Mouse (Mus musculus) left cerebral cortex, adult 2 months (tissue): ENCODE results near the gene Gm42715. TPM values are rescaled to one million over a fixed set of nuclear protein-coding genes. Genes with fewer than 3 reads are reported as not detected.
"Not testable (repeated sequence)": the region's sequence is repeated elsewhere in the genome, so short reads cannot be mapped to it uniquely, and the experiment has no call there.

ENCODE experiments used
- DNase-seq, 2 experiments: peaks; one replicate each; pipeline ENCODE4 v3.0.0; 2021 to 2022; ENCODE audit warnings: low spot score in 2 of 2, mixed read lengths in 1 of 2; ENCODE audit errors: extremely low spot score in 1 of 2
- H3K27ac ChIP-seq: fragments of 200-600 bp; 2 replicates; pipeline ENCODE4 v1.8.1; 2022
- H3K4me3 ChIP-seq: fragments of 200-600 bp; 2 replicates; pipeline ENCODE4 v1.8.1; 2022
- CTCF ChIP-seq: fragments of 200-600 bp; IDR thresholded peaks from 2 replicates; pipeline ENCODE4 v1.8.1; 2022; ENCODE audit warnings: antibody characterized with exemption, mild to moderate bottlenecking, moderate library complexity
- intact Hi-C: fragments of 180-260 bp; cut with DNase I; formaldehyde crosslinking; loops from one replicate; pipeline ENCODE4 v1.15.1; 2025
- total RNA-seq, 2 experiments: library from RNA; stranded (reverse); gene quantifications; 2 replicates each; pipeline ENCODE4 v1.2.3; 2021

Gm42715 gene
- total RNA-seq, 2 experiments from 2014 or later, result 12.6 TPM

DNA sequence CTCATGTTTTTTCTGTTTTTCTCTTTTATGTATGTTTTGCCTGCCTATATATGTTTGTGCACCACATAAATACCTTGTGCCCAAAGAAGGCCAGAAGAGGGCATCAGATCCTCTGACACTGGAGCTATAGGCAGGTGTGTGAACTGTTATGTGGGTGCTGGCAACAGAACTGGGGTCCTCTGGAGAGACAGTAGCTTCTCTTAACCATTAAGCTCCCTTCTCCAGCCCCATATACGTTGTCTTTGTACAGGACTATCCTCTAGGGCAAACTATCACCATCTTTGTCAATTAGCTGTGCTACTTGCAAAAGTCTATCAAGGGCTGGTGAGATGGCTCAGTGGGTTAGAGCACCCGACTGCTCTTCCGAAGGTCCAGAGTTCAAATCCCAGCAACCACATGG lies 11.1 kb upstream of the Gm42715 start:
- Histone ChIP-seq H3K4me3 (no peak overlapping the region), H3K27ac (no peak overlapping the region)
- intact Hi-C loops, result loop anchor here (5.0 kb wide), 1 partner anchor 131 kb away; the partner anchor contains the start of gene Zfp747
- no peak for DNase-seq
- no peak for TF ChIP-seq CTCF

DNA sequence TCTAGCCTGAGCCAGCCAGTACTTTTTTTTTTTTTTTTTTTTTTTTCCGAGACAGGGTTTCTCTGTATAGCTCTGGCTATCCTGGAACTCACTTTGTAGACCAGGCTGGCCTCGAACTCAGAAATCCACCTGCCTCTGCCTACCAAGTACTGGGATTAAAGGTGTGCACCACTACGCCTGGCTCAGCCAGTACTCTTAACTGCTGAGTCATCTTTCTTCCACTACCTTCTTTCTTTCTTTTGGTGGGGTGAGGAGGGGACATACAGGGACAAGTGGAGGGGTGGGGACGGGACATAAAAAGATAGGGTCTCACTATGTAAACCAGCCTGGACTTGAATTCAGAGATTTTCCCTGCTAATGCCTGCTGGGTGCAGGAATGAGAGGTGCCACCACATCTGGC lies 9.6 kb upstream of the Gm42715 start:
- not testable (repeated sequence) for H3K27ac ChIP-seq, DNase-seq, H3K4me3 ChIP-seq
- intact Hi-C loops, result loop anchor here (5.0 kb wide), 2 partner anchors 133 to 237 kb away; partner anchors contain the start of gene Zfp747

- H3K27ac ChIP-seq, result peak overlapping the region; percentile 99
- peak overlapping the region; percentile 79 for H3K4me3 ChIP-seq
- no peak for DNase-seq
- peak; percentile 29 for TF ChIP-seq CTCF
- intact Hi-C loops, result loop anchor here (1.0 to 5.0 kb wide), 2 partner anchors 33 to 236 kb away; no protein-coding TSS in a partner anchor
These were observed 8.1 kb upstream of the Gm42715 start for GRCm38 (mm10) chr7:127511241-127511640.

- intact Hi-C loops, result loop anchor here (1.0 to 5.0 kb wide), 4 partner anchors 34 to 235 kb away; partner anchors contain the start of genes Ccdc189 and Rnf40
- TF ChIP-seq CTCF, result no peak
- peak within 1 kb of the TSS; percentile 79 for H3K4me3 ChIP-seq
- H3K27ac ChIP-seq, result peak within 1 kb of the TSS; percentile 99
- DNase-seq, result peak; percentile 91 to 94
These were observed 7.6 kb upstream of the Gm42715 start, which contains the start of gene Srcap for GRCm38 (mm10) chr7:127511808-127512230. TSS of gene Srcap (plus strand) at chr7:127511983.

DNA sequence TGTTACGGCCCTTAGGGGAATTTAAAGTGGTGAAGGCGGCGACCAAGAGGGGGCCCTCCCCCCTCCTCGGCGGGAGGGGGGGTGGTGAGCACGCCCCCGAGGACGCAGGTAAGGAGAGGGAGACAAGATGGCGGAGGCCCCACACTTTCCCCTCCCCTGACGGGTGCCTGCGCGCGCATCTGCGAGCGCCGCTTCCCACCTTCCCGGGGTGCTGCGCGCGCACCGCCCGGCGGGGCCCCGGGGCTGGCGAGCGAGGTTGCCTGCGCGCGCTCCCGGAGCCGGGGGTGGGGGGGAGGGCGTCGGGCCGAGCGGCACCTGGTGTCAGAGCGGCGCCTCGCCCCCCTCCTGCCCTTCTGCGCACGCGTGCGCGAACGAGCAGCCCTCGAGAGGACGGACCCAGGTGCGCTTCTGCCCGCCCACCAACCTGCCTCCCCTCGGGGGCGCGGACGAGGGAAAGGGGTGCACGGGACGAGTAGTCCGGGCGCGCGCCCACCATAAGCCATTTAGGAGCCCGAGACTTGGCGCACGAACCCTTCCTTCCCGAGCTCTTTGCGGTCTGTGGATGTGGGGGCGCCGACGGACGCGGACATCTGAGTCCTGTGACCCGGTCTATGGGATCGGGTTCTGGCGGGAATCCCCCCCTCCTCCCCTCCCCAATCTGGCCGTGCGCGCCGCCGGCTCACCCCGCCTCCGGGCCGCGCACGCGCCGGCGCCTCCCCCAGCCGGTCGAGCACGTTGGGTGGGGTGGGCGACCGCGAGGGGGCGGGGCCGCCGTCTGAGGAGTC lies 7.0 kb upstream of the Gm42715 start:
- intact Hi-C loops, result loop anchor here (1.0 to 5.0 kb wide), 3 partner anchors 41 to 235 kb away; partner anchors contain the start of genes Ccdc189 and Rnf40
- peak; percentile 89 for DNase-seq
- H3K4me3 ChIP-seq, result peak overlapping the region; percentile 79
- no peak for TF ChIP-seq CTCF
- H3K27ac ChIP-seq, result peak overlapping the region; percentile 99

- H3K27ac ChIP-seq, result no peak overlapping the region
- intact Hi-C loops, result loop anchor here (2.0 to 5.0 kb wide), 2 partner anchors 76 to 234 kb away; partner anchors contain the start of genes Ccdc189 and Rnf40
- DNase-seq, result no peak
These were observed 6.4 kb upstream of the Gm42715 start for GRCm38 (mm10) chr7:127513016-127513390.

DNA sequence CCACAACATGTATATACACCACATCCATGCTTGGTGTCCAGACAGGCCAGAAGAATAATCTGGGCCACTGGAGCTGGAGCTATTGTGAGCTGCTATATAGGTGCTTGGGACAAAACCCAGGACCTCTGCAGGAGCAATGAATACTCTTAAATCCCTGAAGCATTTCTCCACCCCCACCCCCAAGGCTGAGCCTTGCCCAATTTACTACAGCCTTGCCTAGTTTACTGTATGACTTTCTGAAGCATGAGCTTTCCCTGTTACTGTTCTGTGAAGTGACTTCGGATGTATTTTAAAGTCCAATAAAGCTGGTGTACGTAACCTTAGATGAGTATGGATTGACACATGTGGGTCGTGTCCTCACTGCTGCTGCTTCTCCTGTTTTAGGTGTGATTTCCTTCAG lies 5.6 kb upstream of the Gm42715 start:
- intact Hi-C loops, result loop anchor here (2.0 to 5.0 kb wide), 2 partner anchors 75 to 234 kb away; partner anchors contain the start of genes Ccdc189 and Rnf40
- no peak for DNase-seq
- H3K27ac ChIP-seq, result no peak overlapping the region
- peak overlapping the region; percentile 79 for H3K4me3 ChIP-seq
- TF ChIP-seq CTCF, result no peak

More at GRCm38 (mm10) chr7:127513016-127513390, 6.4 kb upstream of the Gm42715 start:
- peak overlapping the region; percentile 79 for H3K4me3 ChIP-seq
- no peak for TF ChIP-seq CTCF

DNA sequence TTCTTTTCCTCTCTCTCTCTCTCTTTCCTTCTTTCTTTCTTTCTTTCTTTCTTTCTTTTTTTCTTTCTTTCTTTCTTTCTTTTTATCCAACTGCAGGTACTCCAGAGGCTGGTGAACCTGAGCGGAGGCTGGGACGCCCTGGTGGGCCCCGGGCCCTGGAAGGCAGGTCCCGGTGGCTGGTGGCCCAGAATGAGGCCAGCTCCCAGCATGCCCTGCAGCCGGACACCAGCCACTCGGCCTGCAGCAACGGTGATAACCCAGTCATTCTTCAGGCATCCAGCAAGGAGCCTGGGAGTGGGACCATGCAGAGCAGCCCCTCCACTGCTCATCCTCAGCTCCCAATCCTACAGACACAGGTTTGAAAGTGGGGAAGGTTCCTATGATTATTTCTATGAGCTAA lies 3.5 kb upstream of the Gm42715 start:
- DNase-seq, result no peak
- Histone ChIP-seq H3K4me3 (no peak overlapping the region), H3K27ac (no peak overlapping the region)
- TF ChIP-seq CTCF, result no peak
- intact Hi-C loops, result no loop called here

GRCm38 (mm10) chr7:127516344-127516743 lies 3.0 kb upstream of the Gm42715 start:
- H3K27ac ChIP-seq, result no peak overlapping the region
- intact Hi-C loops, result no loop called here
- no peak overlapping the region for H3K4me3 ChIP-seq
- DNase-seq, result no peak
- no peak for TF ChIP-seq CTCF

GRCm38 (mm10) chr7:127541671-127542070 lies 22.3 kb downstream of the Gm42715 start:
- no peak for DNase-seq
- Histone ChIP-seq H3K4me3 (no peak overlapping the region), H3K27ac (no peak overlapping the region)
- TF ChIP-seq CTCF, result no peak
- intact Hi-C loops, result no loop called here

DNA sequence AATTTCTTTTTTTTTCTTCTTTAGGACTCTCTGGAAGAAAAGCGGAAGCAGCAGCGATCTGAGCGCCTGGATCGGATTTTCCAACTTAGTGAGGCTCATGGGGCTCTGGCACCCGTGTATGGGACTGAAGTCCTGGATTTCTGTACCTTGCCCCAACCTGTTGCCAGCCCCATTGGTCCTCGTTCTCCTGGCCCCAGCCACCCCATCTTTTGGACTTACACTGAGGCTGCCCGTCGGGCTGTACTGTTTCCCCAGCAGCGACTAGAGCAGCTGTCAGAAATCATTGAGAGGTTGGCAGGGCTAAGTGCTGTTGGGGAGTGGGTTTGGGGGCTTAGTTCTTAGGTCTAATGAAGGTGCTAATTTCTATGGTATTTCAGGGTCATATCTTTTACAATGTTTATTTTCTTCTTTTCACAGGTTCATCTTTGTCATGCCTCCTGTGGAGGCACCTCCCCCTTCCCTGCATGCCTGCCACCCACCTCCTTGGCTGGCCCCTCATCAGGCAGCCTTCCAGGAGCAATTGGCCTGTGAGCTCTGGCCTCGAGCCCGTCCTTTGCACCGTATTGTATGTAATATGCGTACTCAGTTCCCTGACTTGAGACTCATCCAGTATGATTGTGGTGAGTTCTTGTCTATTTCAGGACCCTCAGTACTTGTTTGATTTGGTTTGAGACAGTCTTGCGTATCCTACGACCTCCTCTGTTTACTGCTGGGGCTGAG lies 29.9 kb downstream of the Gm42715 start:
- TF ChIP-seq CTCF, result no peak
- no peak for DNase-seq
- H3K4me3 ChIP-seq, result no peak overlapping the region
- H3K27ac ChIP-seq, result no peak overlapping the region
- intact Hi-C loops, result no loop called here

- intact Hi-C loops, result no loop called here
- Histone ChIP-seq H3K27ac (no peak overlapping the region), H3K4me3 (no peak overlapping the region)
- TF ChIP-seq CTCF, result no peak
- no peak for DNase-seq
These were observed 32.2 kb downstream of the Gm42715 start for GRCm38 (mm10) chr7:127551558-127551957.
